Mouse (Mus musculus) c-Kit-positive CD71-positive TER-119-negative erythroid progenitor cells, embryonic 14.5 days (primary cell): ENCODE measurements around the gene H2-Eb2.
A peak's percentile ranks its signal among the peaks of the same experiment; 100 is the strongest.
"Not testable (repeated sequence)": the region's sequence is repeated elsewhere in the genome, so short reads cannot be mapped to it uniquely, and the experiment has no call there.

Experiments used
- DNase-seq: peaks from one replicate; pipeline ENCODE4 v3.0.0-alpha.2; 2013; ENCODE audit warnings: low read depth

The H2-Eb2 gene

DNA sequence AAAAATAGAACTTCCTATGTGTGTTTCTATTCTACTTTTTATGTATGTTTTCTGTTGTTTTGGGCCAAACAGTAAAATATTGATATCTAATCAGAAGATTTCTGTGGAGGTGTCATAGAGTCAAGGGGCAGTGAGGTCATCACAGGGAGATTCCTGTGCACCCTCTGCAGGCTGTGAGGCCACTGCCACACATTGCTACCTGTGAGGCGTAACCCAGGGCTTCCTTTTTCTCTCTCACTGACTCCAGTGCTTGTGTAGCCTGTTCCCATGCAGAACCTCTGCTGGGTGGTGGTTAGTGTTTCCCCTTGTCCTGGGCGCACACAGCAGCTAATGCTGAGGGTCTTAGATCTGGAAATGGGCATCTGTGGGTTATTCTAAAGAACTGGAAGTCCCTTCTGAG is 19.1 kb upstream of the H2-Eb2 start:
- DNase-seq: no peak

DNA sequence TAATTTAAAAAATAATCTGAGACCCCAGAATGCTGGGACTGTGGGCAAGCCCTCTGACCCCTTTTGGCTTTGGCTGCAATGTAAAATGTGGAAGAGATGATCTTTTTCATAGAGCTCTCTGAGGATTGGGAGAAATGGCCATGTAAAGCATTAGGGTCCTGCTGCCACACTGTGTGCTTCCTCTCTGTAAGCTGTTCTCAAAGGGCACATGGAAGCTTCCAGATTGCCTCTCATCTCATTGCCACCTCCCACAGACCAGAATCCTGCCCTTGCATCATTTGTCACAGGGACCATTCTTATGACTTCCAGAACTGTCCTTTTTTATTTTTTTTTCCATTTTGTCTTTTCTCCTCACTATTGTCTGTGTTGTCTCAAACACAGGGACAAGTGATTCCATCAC is 18.2 kb upstream of the H2-Eb2 start:
- DNase-seq: no peak

DNA sequence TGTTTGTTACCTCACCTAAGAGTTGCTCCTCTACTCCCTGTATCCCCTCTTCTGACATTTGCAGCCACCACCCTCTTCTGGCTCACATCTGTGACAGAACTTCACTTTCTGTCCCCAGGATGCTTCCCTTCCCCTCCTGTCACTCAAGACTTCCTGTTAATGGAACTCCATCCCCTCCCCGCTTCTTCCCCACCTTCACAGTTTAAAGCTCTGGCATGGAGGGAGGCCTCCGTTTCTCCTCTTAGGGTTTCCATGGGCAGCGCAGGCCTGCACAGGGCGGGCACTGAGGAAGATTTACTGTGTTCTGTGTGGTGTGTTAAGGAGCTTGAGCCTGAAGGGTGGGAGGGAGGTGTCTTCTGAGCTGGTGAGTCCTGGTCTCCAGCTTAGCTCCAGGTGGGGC is 17.3 kb upstream of the H2-Eb2 start:
- DNase-seq: no peak

DNA sequence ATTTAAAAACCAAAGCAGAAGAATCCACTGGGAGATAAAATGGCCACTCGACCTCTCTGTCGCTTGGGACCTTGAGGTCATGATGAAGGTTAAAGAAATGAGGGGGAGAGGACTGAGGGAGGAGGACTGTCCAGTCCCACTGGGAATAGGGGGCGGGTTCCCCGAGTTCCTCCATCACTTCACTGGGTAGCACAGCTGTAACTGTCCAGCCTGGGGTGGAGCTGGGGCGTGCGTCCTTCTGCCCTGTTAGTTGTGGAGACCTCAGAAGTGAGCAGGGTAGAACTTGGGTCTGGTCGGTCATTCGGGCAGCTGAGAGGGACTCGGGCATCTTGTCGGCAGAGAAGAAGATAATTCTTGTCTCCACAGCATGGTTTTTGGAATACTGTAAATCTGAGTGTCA is 16.2 kb upstream of the H2-Eb2 start:
- no peak for DNase-seq

DNA sequence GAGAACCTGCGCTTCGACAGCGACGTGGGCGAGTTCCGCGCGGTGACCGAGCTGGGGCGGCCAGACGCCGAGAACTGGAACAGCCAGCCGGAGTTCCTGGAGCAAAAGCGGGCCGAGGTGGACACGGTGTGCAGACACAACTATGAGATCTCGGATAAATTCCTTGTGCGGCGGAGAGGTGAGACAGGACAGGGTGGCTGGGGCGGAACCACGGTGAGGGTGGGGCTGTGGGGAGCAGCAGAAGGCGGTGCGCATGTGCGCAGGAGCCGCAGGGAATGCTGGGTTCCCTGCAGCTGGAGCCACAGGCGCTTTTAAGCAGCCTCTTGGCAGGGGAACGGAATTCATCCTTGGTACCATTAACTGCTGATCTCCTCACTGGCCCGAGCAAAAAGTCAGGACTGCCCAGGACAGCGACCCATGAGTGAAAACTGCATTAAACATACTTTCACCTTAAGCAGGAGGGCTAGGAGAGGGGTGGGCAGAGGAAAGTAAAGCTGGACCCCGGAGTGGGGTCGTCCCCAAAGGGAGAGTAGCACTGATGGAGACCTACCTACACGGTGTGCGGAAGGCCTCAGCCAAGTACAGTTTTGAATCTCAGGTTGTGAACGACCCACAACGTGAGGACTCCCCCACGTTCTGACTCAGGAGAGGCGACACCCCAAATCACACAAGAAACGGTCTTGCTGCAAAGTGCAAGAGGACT is 15.6 kb upstream of the H2-Eb2 start:
- peak; percentile 39 for DNase-seq

DNA sequence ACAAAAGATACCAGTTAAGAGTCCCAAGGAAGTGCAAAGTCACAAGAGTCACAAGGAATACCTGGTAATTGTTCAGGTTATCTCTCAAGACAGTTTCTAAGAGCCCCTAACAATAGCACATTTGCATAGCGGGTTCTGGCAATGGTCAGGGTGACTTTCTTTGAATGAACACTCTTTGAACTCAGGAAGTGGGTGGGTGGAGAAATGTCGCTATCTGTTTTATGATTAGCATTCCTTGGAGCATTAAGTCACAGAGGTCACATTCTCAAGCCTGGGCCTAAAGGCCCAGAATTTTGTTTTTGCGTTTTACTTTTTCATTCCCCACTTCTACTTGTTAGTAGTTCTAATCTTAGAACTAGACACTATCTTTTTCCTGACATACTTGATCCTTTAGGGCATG is 14.9 kb upstream of the H2-Eb2 start:
- not testable (repeated sequence) for DNase-seq

DNA sequence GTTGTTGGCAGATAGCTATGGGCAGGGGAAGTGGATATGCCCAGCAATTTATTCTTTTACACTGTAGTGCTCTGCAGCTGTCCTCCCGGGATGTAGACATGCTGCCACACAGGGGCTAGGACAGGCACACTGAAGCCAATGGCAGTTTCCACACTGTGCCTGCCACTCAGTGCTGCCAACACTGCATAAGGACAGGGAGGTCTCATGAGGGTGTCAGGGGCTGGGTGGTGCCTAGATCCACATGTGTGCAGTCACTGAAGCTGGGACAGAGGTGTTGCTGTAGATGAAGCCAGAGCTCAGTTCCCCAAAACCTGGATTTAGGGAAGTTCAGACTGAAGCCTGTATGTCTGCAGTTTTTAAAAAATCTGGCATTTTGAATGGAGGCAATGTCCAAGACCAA is 13.3 kb upstream of the H2-Eb2 start:
- no peak for DNase-seq

DNA sequence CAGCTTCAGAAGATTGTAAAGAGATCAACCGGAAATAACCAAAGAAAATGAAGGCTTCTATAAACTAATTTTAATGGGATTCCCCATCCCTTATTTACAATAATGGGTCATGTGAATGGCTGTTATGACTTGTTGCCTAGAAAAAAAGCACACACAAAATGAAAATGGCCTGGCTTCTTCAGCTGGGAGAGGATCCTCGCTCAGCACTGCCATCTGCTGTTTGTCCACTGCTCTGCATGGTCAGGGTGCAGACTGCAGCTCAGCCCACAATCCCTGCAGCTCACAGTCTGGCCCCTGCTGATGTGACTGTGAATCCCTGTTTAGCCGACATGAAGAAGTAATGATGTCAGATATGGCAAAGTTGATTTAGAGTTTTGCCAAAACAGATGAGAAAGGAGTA is 12.1 kb upstream of the H2-Eb2 start:
- DNase-seq: no peak

DNA sequence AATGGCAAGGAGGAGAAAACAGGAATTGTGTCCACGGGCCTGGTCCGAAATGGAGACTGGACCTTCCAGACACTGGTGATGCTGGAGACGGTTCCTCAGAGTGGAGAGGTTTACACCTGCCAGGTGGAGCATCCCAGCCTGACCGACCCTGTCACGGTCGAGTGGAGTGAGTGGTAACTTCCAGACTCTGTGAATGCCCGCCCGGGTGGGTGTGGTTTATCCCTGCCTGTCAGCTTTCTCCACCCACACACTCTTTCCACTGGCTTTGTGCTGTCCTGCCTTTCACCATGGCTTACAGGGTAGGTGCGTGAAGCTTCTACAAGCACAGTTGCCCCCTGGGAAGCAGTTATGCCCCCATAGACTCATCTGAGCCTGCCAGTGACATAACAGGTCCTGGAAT is 11.2 kb upstream of the H2-Eb2 start:
- no peak for DNase-seq

DNA sequence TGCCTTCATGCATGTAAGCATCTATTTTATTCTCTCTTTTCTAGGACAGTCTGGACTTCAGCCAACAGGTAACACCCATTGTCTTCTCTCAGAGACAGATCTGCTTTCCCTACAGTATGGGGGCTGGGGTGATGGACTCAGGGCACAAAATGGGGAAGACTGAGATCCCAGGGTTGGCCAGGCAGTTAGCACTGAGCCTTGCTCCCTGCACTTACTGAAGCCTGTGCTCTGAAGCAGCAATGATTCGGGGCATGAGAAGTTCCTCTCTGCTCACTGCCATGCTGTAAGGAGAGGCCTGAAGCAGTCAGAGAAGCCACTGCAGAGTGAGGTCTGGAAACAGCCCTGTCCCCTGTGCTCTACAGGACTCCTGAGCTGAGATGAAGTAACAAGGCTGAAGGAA is 10.0 kb upstream of the H2-Eb2 start:
- no peak for DNase-seq

DNA sequence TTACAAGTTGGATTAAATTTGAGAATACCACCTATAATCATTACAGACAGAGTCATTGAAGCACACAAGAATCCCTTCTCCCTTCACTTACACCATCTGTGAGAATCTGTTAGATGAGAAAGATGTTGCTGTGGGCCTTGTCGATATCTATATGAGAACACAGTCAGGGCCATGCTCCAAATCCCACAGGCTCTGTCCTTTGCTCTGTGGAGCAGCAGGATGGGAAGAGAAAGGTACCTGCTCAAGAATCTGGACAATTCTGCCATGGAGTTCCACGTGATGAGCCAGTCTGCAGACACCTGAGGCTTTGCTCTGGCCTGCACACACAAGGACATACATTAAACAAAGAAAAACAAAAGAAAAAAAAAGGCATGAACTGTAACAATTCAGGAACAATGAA is 8.8 kb upstream of the H2-Eb2 start:
- no peak for DNase-seq

DNA sequence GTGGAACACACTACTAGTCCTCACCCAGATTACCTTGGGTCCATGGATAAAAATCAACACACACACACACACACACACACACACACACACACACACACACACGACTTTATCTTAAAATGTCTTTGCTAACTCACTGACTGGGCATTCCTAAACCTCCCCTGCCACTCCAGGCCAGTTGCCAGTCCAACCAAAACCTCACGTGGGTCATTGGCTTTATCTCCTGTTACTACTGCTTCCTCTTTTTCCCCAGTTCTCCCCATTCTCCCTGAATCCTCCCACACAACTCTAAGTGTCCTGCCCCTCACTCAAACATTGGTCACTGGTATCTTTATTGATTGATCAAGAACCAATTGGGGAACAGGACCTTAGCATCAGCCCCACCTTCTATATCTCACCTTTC is 8.2 kb upstream of the H2-Eb2 start:
- no peak for DNase-seq

DNA sequence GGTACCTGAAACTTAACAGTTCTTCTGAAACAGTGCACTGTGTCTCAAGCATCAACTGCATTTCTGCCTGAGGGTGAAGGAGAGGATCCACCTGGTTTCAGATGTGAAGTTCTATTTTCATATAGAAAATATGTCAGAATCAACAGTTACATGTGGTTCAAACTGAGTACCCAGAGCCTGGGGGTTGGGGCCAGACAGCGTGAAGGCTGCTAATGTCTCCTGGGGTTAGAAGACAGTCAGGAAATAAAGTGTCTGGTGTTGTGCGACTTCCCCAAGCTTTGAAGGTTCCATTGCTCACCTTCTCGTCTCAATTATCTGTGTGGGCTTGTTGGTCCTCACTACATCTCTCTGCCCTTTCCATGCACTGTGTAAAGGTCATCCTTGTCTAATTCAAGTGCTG is 908 bp downstream of the H2-Eb2 start:
- DNase-seq: no peak

DNA sequence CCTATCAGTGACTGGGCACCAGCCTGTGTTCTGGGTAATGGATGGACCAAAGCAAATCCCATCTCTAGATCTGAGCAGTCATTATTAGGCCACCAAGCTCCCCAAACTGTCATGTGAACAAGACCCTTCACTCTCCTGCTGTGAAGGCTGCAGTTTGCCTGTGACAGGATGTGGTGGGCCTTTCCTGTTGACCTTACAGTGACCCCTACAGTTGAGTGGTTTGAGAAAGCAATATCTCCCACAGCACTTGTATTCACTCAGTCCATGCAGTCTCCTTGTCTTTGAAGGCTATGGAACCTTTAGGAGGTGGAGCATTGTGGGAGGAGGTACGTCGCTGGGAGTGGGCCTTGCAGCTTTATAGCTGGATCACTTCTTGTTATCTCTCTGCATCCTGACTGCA is 4.3 kb downstream of the H2-Eb2 start:
- no peak for DNase-seq

DNA sequence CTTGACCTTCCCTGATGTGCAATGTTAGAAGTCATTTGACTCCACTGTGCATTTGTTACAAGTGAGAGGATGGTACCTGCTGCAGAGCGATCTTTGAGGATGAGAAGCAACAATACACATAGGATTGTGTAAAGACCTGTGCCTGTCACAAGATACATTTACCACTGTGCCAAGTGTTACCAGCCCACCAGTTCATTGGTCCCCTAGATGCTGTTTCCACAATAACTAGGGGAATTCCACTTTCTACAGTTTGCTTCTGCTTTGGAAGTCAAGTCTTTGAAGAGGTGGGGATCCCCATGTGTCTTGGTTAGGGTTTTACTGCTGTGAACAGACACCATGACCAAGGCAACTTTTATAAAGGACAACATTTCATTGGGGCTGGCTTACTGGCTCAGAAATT is 5.7 kb downstream of the H2-Eb2 start:
- no peak for DNase-seq

DNA sequence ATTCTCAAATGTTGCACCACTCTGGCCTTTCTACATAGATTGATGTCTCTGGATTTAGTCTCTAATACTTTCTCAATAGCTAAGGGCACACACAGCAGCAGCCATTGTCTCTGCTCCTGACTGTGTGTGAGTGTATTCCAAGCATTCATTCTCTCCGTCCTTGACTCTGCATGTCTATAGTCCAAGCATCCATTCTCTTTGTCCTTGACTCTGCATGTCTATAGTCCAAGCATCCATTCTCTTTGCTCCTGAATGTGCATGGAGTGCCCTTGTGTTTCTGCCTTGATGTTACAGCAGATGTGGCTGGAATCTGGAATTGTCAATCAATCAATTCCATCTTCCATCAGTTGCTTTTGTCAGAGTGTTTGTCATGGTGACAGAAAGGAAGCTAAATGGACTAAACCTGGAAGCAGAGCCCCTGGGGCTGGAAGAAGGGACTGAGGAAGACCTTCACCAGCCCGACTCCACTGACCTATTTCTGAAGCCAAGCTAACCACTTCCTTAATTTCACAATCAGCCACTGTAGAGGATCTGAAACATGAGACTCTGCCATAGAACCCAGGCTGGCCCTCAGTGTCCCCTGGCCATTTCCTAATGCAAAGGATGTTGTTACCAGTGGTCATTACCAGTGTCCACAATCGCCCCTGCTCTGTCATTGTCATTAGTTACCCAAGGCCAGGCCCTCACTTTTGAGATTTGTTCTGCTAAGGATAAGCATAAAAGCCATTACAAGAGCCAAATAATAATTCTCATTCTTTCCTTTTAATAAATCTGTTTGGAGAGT is 15.3 kb downstream of the H2-Eb2 start:
- DNase-seq: no peak

DNA sequence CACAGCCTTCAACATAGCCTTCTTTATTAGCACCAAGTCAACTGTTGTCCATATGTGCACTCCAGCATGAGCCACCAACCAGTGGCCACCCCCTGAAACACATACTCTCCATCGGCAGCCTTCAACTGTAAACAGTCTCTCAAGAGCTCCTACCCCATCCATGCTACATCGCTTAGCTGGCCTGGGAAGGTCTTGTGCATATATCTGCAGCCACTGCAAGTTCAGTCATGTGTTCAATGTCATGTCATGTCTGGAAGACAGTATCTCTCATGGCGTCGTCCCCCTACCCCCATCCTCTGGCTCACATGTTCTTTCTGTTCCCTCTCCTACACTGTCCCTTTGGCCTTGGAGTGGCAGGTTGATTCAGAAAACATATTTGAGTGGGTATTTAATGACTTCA is 19.4 kb downstream of the H2-Eb2 start:
- DNase-seq: no peak

DNA sequence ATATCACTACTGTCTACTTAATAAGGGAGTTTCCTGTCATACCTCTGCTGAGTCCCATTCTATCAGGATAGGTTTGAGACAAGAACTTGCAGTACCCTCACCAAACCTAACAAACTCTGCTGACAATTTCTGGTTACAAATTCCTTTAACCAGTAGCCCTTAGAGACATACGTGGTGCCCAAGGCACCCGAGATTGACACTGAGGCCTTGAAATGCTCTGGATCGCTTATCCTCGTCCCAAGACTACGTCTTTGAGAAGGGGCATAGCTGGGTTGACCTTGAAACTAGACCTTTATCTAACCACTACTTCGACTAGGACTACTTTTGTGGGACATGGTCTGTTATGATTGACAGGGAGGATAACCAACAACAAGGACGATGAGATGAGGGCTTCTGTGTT is 20.0 kb downstream of the H2-Eb2 start:
- no peak for DNase-seq

DNA sequence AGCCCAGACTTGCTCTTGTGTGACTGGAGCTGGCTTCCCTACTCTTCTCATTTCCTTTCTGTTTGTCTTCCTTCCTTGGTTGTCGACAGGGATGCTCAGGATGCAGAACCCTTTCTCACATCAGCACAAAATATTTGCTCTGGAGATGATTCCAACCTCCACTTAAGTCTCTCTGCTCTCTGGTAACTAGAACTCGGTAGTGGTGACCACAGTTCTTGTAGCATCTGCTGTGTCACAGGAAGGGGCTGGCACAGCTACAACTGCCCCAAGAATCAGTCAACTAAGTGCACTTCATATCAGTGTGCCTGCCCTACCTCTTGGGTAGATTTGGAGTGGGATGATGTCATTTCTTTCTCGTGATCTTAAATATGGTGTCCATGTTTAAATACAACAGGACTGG is 20.6 kb downstream of the H2-Eb2 start:
- DNase-seq: no peak

DNA sequence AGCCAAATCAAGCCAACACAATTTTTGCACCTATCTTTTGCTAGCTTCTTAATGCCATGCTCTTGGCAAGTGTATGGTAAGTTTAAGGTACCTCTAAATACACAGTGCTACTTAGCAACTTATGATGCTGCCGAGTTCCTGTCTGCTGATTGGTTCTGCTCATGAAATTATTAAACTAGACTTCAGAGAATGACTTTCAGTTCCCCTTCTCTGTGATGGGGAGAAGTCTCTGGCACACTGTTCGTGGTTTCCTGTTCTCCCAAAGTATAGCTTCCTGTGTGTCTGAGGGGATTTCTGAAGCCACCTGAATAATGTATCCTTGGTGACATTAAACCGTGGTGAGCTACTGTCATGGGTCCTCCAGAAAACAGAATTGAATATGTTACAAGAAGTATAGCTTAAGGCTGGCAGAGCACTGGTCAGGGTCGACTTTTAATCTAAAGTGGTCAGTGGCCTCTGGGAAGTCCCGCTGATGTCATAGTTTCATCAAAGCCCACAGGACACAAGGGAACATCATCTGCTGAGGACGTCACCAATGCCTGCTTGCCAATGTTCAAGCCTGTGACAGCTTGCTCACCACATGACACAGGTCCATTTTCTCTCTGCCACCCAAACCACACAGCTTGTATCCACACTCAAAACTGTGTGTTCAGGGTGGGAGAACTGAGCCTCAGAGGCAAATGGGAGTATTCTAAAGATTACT is 22.3 kb downstream of the H2-Eb2 start:
- DNase-seq: peak; percentile 11

DNA sequence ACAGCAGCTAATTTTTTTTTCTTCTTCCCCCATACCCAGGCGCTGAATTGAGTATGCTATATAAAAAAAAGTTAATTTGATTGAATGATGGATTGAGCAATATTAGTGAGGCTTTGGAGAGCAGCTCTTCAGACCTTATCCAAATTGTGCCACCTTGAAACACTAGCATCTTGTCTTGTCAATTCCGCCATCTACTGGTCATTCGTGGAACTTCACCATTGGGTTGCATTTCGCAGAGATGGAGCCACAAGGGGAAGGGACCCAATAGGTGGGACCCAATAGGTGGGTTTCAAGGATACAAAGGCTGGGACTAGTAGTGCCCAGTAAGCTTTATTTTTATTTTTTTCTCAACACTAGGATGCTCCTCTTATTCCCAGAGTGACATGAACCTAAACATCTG is 24.0 kb downstream of the H2-Eb2 start:
- peak; percentile 50 for DNase-seq

DNA sequence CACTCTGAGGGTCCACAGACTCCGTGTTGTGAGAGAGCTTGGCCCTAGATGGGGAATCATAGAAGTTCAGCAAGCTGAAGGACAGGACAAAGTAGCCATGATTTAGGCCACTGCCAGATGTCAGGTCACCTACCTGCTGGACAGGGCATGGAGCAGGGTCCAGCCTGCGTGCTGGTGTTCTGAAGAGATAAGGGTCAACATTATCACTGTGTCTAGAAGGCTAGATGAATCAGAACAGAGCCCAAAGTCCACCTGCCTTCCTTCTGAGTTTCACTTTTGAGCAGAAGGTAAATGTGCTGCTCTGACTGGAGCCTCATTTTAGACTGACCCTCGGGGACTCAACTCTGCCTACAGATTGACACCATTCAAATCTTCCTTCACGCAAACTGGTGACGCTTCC is 29.1 kb downstream of the H2-Eb2 start, which contains the start of gene Btnl2:
Gene Btnl2 (plus strand): TSS at position 284 of the 400 bp plus-strand sequence.
- DNase-seq: no peak

DNA sequence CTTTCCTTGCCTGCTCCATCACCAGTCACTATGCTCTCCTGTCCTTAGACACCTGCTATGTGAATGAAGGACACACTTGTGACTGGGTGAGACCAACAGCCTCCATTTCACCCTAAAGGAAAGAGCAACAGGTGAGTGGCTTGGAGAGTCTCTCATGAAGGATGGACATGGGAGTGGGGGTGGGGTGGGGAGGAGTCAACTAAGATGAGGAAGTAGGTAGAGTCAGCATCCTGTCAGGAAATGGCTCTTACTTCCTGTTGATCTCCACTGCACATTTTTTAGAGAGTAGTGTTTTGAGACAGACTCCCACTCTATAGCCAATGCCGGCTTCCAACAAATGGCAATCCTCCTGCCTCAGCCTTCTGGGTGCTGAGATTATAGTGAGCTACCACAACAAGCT is 29.5 kb downstream of the H2-Eb2 start:
- no peak for DNase-seq
